Mouse (Mus musculus) embryo, embryonic 10 days (tissue): ENCODE data around the gene Plekhh2.

ENCODE experiments used
- DNase-seq: peaks from one replicate; pipeline ENCODE4 v3.0.0-alpha.2; 2015; ENCODE audit warnings: low spot score

Gene Plekhh2

DNA sequence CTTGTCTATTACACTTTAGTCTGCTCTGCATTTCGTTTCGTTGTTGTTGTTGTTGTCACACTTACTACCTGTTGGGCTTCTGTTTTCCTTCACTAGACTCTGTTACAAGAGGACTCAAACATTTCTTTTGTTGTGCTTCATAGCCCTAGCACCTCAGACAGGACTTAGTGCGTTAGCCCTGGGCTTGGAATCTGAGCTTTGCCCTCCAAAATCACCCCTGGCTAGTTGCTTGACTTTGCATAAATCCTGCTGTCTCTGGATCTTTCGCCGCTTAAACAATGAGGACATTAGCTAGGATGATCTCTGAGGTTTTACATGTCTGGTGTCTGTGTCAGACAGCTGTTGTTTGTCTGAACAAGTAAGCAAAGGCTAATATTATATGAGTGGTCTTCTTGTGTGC is 62.2 kb downstream of the Plekhh2 start:
- DNase-seq: no peak

DNA sequence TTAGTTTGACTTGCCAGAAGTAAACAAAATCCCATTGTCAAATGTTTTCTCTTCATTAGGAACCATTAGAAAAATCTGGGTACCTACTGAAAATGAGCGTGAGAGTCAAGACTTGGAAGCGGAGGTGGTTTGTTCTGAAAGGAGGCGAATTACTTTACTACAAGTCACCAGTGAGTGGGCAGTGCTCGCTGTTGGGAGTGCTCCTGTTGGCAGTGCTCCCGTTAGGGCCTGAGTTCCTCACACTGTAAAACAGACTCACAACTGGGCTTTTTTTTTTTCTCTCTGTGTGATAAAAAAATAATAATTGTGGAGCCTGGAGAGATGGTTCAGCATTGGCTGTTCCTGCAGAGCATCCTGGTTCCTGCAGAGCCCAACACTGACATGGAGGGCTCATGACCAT is 63.4 kb downstream of the Plekhh2 start:
- DNase-seq: no peak

DNA sequence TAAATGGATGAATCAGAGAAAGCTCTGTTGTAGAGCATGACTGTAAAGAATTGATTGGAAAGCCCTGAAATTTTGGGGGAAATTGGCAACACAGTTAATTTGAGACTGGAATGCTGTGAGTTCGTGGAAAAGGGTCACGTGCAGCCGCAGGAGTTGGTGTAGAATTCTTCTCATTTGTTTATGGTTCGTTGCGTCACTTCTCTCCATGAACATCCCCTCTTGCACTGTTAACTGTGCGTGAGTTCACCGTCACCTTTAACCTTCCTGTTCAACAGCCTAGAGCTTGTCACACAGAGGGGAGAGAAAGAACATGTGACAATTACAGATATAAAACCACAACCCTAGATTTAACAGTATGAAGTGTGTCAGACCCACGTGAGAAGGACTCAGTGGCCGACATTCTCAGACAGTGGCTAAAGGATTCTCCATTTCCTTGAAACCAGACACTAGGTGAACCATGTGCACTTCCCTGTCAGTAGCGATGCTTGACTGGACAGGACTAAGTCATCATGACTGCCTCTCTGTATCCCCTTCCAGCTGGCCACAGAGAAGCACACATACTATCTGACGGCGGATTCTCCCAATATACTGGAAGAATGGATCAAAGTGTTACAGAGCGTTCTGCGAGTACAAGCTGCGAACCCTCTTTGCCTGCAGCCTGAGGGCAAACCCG is 65.1 kb downstream of the Plekhh2 start:
- DNase-seq: no peak

DNA sequence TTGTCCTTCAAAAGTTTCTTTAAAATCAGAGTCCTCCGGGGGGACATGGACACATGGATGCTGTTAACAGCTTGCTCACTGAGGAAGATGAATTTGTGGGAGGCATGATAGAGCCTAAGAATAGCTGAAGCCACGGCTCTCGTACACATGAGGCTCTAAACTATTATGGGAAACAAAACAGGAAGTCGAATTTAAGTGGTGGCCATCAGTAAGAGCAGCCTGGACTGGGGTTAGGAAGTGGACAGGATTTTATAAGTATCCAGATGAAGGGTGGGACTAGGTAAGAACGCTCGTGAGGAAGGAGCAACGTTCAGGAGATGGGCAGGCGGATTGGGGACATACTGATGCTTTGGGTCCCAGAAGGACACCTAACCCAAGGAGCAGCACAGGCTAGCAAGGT is 67.6 kb downstream of the Plekhh2 start:
- DNase-seq: no peak

DNA sequence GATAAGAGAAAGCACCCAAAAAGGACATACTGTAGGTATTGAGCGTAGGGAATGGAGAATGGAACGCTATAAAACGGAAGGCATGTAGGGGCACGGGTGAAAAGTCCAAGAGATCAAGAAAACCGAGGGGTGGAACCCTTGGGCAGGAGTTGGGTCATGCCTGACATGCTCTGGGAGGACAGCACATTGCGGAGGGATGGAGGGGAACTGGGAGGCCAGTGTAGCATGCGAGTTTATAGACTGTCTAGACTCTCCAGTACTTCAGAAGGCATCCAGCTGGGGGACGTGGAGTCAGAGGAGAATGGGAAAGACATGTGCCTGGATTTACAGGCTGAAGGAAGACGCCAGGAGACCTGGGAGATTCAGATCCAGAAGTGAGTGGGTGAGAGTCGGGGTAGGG is 68.1 kb downstream of the Plekhh2 start:
- DNase-seq: no peak

DNA sequence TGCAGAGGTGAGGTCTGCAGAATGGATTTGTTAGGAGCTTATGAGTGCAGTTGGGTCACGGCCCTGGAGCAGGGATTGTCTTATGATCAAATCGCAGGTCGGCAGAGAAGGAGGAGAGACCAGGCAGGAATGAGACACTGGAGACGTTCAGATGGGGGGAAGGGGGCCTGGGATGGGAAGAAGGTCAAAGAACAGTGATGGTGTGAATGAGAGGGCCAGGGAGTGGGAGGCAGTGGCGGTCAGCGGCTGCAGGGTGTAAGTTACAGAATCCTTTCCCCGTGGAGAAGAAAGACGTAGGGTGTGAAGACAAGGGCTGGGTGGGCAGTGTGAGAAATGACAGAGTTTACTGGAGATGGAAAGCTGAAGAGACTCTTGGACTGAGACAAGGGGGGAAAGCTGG is 69.1 kb downstream of the Plekhh2 start:
- DNase-seq: peak; percentile 8

DNA sequence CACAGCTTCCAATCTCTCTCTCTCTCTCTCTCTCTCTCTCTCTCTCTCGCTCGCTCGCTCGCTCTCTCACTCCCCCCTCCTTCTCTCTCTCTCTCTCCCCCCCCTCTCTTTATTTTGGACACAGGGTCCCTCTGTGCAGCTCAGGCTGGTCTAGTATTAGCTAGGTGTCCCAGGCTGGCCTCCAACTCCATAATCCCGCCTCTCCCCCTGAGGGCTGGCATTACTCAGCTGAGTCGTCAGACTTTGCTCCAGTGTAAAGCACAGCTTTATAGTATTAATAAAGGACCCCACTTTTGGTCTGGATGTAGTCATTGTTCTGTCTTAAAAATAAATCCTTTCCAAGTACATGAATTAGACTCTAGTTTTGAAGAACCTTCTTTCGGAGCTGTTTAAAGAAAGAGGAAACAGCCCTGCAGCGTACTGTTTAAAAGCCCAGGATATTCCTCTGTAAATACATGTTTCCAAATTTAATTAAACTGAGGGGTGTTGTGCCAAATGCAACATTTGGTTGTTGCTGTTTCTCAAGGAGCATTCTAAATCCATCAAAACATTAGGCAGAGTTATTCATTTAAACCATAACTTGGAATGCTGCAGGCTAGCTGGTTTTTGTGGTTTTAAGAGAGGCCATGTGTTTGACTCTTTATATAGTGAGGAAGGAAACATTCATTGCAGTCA is 70.2 kb downstream of the Plekhh2 start:
- DNase-seq: no peak

DNA sequence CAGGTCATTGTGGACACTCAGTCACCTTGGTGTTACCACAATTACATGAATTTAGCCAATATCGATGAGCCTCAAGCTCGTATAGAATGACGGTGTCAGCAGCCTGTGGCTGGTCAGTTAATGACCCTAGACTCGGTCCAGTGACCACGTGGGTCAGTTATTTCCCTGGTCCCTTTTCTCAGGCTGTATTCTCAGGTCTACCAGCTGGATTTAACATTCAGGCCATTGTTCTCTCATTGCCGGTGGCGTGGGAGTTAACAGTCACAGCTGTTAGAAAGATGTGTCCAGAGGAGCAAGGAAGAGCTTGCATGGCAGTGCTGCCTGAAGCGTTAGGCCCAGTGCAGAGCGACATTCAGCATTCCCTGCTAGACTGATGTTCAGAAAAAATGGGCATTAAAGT is 72.4 kb downstream of the Plekhh2 start:
- peak; percentile 34 for DNase-seq

DNA sequence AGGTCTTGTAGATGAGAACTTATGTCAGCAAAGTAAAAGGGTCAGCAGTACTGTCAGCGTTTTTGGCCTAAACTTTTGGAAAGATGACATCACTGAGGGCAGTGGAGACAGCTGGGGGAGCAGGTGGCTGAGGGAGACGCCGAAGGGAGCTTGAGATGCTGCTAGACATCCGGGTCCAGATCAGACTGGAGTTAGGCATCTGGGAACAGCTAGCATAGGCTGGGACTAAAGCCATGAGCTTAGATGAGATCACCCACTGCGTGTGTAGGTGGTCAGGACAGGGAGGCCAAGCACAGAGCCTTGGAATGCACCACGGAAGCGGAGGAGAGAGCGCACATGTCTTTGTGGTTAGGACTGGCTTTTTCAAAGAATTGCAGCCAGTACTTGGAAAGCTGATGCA is 73.4 kb downstream of the Plekhh2 start:
- DNase-seq: no peak

DNA sequence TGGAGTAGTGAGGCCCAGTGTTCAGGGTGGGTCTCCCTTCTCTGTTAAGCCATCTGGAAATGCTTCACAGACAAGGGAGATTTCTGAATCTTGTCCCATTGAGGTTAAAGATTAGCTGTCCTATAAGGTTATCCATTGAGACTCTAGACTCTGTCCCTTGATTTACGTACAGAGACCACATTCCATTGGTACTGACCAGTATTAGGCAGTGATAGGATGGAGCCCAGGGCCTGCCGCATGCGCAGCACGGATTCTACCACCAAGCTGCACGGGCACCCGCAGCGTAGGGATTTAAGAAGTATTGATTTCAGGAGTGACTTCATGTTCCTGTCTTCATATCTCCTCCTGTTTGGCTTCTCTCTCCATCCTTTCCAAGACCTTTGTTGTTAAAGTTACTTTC is 78.4 kb downstream of the Plekhh2 start:
- no peak for DNase-seq

DNA sequence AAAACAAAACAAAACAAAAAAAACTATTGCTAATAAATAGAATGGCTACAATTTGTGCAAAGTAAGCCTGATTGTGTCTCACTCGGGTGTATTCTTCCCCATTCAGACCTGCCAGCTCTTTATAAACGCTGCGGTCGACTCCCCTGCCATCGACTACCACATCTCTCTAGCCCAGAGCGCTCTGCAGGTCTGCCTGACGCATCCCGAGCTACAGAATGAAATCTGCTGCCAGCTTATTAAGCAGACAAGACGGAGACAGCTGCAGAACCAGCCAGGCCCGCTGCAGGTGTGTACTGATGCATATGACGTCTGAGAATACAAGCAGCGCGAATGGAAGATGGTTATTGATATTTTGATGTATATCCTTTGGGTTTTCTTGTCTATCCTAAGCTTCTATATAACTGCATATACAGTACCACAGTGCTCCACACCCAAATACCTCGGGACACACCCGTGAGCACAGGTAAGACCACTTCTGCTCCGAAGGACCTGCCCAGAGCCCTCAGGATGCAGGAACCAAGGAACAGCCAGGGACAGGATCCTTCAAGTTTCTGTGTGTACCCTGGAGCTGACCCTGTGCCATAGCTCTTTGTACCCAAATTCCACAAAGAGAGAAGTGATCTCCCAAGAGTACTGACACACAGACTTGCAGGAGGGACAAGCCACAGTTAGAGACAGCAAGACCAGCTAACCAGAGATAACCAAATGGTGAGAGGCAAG is 79.9 kb downstream of the Plekhh2 start:
- no peak for DNase-seq

DNA sequence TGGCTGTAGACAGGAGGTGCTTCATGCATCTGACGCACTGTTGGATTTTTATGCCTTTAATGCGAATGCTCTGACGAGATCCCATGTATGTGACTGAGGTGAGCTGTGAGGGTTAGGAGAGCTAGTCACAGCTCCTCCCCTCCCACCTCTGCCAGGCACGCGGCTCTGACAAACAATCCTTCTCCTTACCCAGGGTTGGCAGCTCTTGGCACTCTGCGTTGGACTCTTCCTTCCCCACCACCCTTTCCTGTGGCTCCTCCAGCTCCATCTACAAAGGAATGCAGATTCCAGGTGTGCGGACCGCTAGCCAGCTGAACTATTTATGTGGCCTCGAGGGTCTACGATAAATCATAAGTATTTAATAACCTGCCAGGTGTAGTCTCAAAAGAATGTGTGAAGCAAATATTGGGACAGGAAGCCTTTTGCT is 84.3 kb downstream of the Plekhh2 start:
- no peak for DNase-seq

DNA sequence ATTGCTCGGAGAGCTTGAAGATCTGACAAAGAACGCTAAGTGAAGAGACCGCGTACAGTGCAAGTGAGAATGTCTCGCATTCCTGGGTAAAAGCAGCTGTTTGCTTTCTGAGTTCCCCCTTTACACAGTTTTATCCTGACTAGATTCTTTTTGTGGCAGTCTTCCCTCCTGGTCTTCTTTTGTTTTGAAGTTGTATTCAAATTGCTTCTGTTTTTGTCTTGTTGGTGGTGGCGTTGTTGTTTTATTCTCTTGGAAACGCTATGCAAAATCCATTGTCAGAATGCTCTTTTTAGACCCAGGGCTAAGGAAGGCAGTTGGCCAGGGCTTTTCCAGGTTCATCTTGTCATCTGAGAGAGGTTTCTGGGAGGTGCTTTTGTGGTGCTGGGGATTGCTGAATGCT is 84.8 kb downstream of the Plekhh2 start:
- no peak for DNase-seq

DNA sequence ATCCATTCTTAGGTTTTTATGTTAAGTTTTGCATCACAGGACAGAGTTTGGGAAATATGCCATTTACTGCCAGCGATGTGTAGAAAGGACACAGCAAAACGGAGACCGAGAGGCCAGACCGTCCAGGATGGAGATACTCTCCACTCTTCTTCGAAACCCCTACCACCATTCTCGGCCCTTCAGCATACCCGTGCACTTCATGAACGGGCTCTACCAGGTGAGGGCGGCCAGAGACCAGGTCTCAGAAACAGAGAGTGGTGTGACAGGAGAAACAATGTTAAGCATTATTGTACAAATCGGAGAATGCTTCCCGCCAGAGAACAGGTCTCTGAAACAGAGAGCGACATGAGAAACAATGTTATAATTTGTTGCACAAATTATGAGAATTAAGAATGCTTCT is 86.2 kb downstream of the Plekhh2 start:
- no peak for DNase-seq

DNA sequence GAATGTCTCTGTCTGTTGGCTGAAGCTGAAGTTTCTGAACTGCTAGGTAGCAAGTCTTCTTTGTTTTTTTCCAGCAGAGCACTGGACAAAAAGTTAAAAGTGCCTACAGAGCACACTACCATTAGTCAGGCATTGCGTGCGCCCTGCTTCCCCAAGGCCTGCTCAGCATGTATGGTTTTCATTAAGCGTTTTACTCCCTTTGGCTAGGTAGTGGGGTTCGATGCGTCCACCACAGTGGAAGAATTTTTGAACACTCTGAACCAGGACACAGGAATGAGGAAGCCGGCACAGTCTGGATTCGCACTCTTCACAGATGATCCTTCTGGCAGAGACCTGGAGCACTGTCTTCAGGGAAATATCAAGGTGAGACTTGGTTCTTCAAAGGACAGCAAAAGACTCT is 87.2 kb downstream of the Plekhh2 start:
- no peak for DNase-seq

DNA sequence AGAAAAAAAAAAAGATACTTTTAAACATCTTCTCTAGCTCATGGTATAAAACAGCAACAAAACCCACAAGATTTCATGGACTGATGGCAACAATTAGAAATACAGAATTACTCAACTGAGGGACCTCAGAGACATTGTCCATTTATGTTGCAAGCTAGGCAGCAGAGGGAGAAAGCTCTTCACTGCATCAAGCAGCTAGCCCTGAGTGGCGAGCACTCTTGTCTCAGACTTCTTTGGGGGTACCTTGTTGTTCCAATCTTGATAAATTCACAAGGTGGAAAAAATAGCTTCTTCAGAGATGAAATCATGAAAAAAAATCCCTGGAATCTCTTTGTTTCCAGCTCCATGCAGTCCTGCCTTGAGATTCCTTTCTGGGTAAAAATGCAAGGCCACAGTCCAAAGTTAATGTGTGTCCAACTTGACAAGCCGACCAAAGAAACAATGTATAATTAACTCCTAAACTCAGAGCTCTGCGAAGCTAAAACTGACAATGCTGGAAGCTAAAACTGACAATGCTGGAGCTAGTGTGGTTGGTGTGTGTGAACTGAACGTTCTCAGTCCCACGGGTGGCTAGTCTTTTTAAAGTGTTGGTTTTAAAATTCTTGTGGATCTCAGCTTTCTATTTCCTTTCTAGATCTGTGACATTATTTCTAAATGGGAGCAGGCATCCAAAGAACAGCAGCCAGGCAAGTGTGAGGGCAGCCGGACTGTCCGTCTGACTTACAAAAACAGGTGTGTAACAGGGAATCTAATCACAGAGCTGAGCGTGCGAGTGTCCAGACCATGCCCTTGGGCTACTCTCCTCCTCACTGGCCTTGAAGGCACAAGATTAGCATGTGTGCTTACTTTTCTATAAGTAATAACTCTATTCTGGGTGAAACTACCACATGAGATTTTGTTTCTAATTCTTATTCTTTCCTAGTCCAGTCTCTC is 88.6 kb downstream of the Plekhh2 start:
- no peak for DNase-seq

DNA sequence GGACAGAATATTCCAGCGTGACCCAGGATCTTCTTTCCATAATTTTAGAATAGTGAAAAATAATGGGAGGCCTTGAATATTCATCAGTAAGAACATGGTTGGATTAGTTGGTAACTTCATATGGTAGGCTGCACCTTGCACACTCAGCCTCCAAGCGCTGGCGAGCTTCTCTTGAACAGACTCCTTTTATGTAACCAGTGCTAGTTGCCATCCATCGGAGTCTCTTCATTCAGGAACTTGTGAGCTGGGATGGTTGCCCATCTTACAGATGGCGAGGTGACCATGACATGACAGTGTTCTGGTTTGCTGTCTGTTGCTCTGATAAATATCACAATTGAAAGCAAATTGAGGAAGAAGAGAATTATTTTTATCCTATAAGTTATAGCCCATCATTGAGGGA is 90.1 kb downstream of the Plekhh2 start:
- no peak for DNase-seq

DNA sequence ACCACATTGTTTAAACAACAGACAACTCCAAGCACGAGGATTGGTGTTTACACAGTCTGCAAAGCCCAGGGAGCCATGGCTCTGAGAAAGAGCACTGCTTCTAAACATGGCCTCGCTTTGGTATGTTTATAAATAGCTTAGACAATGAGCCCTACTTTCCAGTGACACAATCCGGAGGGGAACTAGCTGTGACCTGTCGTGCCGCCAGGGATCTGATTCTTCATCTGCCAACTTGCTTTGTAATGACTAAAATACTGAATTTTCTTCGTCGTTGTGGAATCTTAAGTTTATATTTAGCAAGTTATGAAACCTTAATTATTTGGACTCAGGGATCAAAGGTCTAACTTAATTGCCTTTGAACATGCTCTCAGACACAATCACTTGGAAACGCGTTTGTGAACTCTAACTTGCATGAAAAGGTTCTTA is 91.5 kb downstream of the Plekhh2 start:
- no peak for DNase-seq

DNA sequence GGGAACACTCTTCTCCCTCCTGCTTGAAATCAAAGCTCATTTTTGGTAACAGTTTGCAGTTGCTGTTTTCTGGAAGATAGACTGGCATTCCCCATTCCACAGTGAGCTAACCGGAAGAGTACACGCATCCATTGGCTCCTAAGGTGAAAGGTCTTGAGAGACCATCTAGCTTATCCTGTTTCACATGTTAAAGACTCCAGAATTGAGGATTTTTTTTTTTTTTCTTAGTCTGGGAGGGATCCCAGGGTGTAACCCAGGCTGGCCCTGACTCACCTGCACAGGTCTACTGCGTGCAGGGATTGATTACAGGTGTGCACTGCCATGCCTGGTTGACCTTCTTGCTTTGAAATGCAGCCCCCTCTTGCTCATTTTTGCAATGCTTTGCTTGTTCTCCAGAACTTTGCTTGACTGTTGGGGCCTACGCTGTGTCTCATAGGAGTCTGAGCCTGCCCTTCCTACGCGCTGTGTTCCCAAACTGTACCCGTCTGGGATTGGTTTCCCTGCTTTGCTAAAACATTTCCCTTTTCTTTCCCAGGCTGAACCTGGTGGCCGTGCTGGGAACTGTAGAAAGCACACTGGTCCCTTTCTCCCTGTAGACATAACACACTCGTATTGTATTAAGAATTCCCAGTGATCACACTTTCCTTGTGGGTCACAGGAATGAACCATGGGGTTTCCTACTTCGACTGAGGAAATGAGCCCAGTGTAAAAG is 92.2 kb downstream of the Plekhh2 start:
- DNase-seq: no peak

DNA sequence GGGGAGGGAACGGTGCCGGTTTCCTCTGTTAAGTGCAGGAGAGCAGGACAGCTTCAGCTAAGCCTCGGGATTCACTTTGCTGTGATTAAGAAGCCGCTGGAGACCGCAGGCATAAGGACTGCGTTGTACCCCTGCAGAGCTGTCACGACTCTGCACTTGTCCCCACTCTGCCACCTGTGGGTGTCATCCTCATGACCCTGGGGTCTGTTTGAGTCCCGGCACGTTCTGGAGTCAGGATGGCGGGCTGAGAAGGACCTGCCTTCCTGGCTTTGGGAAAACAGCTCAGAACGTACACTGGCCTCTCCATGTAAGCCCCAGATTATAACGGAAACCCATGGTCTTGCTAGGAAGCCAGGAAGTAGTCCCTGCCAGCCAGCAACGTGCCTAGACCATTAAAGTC is 95.3 kb downstream of the Plekhh2 start:
- DNase-seq: no peak

DNA sequence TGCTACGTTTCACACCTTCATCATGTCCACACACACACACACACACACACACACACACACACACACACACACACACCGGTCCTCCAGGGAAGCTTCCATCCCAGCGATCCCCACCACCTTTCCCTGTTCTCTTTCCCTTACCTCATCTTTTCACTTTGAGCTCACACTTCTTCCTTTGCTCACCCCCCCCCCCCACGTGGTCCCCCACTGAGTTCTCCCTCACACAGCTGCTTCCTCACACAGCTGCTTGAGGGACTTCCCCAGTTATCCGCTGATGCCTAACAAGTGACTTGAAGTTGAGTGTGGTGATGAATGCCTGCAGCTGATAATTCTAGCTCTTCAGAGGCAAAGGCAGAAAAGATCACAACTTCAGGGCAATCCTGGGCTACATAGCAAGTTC is 95.9 kb downstream of the Plekhh2 start:
- DNase-seq: no peak

DNA sequence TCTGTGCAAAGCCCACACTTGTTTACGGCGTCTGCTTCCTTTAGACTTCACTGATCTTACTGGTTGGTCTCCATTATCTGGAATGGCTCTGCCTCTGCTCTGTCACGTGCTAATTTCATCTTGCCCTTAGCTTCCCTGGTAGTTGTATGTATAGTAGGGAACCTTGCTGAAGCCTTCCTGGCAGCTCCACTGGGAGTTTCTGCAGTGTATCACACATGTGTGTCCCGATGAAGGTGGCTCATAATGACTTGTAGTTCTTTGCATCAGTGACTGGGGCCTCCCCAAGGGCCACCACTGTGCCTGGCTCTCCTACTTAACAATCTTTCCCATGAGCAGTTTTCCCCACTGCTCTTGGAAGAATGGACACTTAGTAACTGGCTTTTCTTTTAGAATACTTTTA is 96.9 kb downstream of the Plekhh2 start:
- DNase-seq: no peak
